Mouse (Mus musculus): ENCODE data around the gene Zfp518a. TPM values are rescaled to one million over a fixed set of nuclear protein-coding genes. Genes with fewer than 3 reads are reported as not detected.

The Zfp518a gene
- polyA plus RNA-seq, 1 experiment from 2014 or later = 6.0 TPM

DNA sequence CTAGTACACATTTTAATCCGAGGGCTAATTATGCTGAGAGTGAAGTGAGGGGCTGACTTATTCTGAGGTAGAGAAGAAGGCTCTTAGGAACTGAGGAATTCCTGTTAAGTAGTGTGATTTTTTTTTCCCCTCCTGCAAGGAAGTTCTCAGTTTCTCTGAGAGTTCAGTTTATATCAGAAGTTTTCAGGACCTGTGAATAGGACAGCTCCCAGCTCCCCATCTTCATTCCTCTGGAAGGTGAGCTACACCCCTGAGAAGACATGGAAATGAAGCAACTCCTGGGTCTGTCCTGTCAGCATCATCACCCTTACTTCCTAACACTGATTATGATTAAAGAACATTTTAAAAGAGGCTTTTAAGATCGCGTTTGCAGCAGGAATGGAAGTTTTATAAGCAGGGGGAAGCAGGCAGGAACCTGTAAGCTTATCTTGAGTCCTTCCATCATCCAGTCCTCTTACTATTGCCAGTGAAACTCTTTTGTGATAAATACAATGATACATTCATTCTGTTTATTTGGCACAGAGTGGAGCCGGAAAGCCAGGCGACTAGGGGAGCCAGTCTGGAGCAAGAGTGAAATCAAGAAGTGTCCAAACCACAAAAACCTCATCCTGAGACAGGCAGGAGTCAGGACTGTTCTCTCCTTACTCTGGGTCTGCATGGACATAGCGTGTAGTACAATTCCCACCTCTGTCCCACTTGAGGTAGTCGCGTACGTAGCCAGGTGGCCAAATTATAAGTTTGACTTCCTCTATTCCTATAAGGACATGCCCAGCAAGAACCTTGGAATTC lies 37.3 kb downstream of the Zfp518a start:
- 69% methylated on average over 9 of the region's 9 CpGs for WGBS
- Histone ChIP-seq H3K36me3 (no peaks in the 10 kb centered on the region), H3K9me3 (no peaks in the 10 kb centered on the region), H3K4me2 (no peak overlapping the region), H3K4me3 (no peak overlapping the region), H3K27me3 (no peaks in the 10 kb centered on the region), H3K27ac (no peak overlapping the region), H3K9ac (no peak overlapping the region), H3K4me1 (replicated peaks) (no peaks in the 10 kb centered on the region)
- ATAC-seq (ENCODE audit: low FRiP score) = no peak

DNA sequence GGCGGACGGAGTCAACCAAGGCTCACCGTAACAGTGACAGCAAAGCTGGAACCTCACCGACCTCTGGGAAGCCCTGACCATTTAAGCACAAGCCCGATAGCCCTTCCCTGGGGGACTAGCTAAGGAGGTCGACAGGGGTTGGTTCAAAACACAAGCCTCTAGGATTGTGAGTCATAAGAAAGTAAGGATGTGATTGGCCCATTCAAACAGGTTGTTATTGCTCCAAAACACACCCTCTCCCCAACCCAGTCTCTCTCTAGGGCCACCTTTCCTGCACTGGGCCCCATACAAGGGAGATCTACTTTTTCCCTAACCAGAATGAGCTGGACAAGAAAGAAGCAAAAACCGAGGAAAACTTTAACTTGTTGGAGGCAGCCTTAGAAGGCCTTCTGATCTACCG lies 40.9 kb downstream of the Zfp518a start:
- WGBS = 45% methylated on average over 8 of the region's 8 CpGs
- 0 out of 2 replicates have a peak, but pooled peaks cover 6% of the 10 kb centered on the region for H3K9me3 ChIP-seq
- H3K4me1 ChIP-seq (replicated peaks) = no peaks in the 10 kb centered on the region
- no peak for ATAC-seq (ENCODE audit: low FRiP score)
- no peaks in the 10 kb centered on the region for H3K36me3 ChIP-seq
- no peak overlapping the region for H3K9ac ChIP-seq
- no peak overlapping the region for H3K27ac ChIP-seq
- H3K4me3 ChIP-seq = no peak overlapping the region
- H3K4me2 ChIP-seq = no peak overlapping the region
- H3K27me3 ChIP-seq = no peaks in the 10 kb centered on the region

DNA sequence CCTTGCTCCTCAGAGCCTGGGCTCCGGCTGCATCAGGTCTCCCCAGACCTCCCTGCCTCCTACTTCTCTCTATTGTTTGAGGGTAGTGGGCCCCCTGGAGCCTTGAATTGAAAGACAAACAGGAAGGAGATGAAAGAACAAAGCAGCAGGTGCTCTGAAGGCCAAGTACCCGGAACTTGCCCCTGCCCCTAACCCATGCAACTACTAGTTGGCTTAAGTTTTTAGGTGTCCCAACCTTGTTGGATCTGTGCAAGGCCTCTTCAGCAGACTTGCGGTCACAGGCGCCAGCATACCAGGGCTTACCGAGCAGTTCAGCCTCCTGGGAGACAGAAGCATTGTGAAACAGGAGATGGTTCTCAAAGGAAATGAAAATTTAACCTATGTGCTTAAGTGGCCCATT lies 41.5 kb downstream of the Zfp518a start:
- ATAC-seq (ENCODE audit: low FRiP score) = no peak
- WGBS = 22% methylated on average over 5 of the region's 5 CpGs

DNA sequence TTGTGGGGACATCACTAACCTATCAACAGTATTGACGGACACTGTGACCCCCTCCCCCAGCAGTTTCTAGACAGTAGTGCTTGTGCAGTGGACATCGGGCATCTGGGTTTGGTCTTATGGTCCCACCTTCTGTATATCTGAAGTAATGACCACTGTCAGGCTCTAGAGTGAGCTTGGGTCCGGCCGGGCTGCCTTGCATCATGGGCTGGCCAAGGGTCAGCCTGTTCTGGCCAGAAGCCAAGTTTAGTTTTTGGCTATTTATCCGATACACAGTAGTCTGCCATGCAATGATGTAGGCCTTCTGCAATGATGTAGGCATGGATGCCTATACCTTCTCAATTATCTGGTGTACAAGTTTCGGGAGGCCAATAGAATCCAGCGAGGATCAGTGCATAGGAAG lies 49.0 kb downstream of the Zfp518a start:
- H3K27me3 ChIP-seq = no peaks in the 10 kb centered on the region
- whole genome bisulfite sequencing = 91% methylated on average over 7 of the region's 7 CpGs
- H3K36me3 ChIP-seq = no peaks in the 10 kb centered on the region
- 0 out of 2 replicates have a peak, but pooled peaks cover 6% of the 10 kb centered on the region for H3K9me3 ChIP-seq
- H3K4me1 ChIP-seq (replicated peaks) = no peaks in the 10 kb centered on the region
- H3K4me2 ChIP-seq = no peak overlapping the region
- H3K4me3 ChIP-seq = no peak overlapping the region
- no peak overlapping the region for H3K9ac ChIP-seq
- no peak for ATAC-seq (ENCODE audit: low FRiP score)
- no peak overlapping the region for H3K27ac ChIP-seq

More for the DNA sequence above, 41.5 kb downstream of the Zfp518a start:
- H3K4me3 ChIP-seq = no peak overlapping the region
- H3K27ac ChIP-seq = no peak overlapping the region
- no peak overlapping the region for H3K9ac ChIP-seq
- no peaks in the 10 kb centered on the region for H3K27me3 ChIP-seq
- H3K36me3 ChIP-seq = no peaks in the 10 kb centered on the region
- no peaks in the 10 kb centered on the region for H3K4me1 ChIP-seq (replicated peaks)
- H3K9me3 ChIP-seq = 0 out of 2 replicates have a peak, but pooled peaks cover 6% of the 10 kb centered on the region
- no peak overlapping the region for H3K4me2 ChIP-seq

DNA sequence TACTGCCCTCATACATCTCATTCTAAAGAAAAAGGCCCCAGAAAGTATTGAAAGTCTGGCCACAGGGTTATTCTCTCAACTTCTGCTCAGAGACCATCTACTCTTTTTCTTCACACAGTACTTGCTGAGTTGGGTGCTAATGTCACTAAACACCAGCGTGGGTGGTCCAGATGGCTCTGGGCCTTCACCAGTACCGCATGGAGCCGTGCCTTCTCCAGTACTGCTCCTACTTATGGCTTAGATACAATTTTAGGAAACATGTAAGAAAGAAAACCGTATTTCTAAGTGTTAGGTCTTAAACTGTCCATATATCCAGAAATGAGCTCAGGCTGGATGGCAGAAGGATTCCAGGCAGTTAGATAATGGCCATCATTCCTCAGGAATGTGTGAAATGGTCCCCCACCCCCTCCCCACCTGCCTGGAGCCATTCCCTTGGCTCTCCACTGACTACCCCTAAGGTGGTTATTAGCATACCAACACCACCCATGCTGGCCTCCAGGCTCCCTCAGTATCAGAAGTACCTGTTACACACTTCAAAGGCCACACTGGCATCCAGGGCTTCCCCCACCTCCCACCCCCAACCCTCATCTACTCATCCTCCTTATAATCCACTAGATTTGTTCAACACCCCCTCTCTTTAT lies 52.6 kb downstream of the Zfp518a start:
- H3K4me1 ChIP-seq (replicated peaks) = no peaks in the 10 kb centered on the region
- H3K27ac ChIP-seq = no peak overlapping the region
- WGBS = 86% methylated on average over 4 of the region's 4 CpGs
- no peaks in the 10 kb centered on the region for H3K27me3 ChIP-seq
- H3K4me2 ChIP-seq = no peak overlapping the region
- no peak for ATAC-seq (ENCODE audit: low FRiP score)
- H3K36me3 ChIP-seq = no peaks in the 10 kb centered on the region
- H3K9me3 ChIP-seq = no peaks in the 10 kb centered on the region
- H3K9ac ChIP-seq = no peak overlapping the region
- no peak overlapping the region for H3K4me3 ChIP-seq

DNA sequence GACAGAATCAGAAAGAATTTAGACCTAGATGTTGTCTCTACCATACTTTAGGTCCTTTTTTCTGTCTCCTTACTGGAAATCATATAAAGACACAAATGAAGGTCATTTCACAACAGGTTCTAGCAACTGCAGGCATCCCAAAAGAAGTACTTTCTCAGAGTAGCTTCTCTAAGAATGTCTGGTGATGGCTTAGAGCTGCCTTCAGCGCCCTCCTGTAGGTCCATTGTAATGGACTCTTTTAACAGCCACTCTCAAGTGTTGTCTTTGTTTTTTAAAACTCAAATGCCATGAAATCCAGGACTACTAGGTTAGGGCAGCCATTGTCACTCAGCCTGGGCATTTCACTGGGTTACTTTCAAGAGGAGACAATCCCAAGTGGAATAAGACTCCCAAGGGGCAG lies 64.5 kb downstream of the Zfp518a start:
- Histone ChIP-seq H3K9me3 (no peaks in the 10 kb centered on the region), H3K4me3 (no peak overlapping the region), H3K4me1 (replicated peaks) (no peaks in the 10 kb centered on the region; the same call in 1 of the 2 replicates), H3K36me3 (no peaks in the 10 kb centered on the region), H3K27me3 (no peaks in the 10 kb centered on the region), H3K27ac (no peak overlapping the region), H3K9ac (no peak overlapping the region), H3K4me2 (no peak overlapping the region)
- ATAC-seq (ENCODE audit: low FRiP score) = no peak
- WGBS = 17% methylated on average over 1 of the region's 1 CpGs

DNA sequence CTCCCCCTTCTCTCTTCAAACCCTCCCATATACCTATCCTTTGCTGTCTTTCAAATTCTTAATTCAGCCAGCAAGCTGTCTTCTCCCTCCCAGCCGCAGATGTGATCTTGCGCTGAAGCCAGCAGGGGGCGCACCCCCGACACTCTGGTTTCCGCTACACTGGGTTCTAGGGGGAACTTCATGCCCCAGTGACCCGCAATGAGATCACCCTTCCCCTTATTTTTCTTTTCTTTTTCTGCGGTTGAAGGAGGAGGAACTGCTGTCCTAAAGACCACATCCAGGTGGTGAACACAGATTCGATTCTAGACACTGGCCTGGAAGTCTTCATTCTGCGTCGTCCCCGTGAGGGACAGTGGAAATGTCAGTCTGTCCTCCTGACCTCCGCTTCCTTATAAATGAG lies 68.5 kb downstream of the Zfp518a start:
- WGBS = 46% methylated on average over 12 of the region's 12 CpGs

DNA sequence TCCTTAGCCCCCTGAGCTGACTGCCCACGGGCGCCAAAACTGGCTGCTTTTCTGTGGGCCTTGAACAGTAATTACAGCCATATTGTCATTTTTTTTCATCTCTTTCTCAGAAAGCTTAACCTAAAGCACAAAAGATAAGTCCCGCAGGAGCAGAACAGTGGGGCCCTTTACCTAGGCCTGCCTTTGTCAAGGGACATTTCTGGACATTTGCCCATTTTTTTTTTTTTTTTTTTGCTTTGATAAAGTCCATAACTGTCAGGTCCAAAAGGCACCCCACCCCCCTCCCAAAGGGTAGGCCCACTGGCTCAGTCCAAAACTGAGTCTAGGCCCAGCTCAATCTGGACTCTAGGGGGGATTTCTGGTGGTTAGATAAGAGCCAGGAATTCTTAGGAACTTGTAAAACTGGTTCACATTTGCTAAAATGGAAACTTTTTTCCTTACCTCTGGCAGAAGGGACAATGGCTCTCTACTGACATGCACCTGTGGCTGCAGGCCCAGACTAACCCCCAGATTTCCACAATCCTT lies 69.9 kb downstream of the Zfp518a start:
- Histone ChIP-seq H3K27me3 (no peaks in the 10 kb centered on the region), H3K27ac (no peak overlapping the region), H3K4me3 (no peak overlapping the region), H3K9me3 (no peaks in the 10 kb centered on the region), H3K9ac (no peak overlapping the region), H3K4me2 (no peak overlapping the region), H3K36me3 (no peaks in the 10 kb centered on the region), H3K4me1 (replicated peaks) (no peaks in the 10 kb centered on the region; the same call in 1 of the 2 replicates)
- WGBS = 63% methylated on average over 3 of the region's 3 CpGs
- no peak for ATAC-seq (ENCODE audit: low FRiP score)

More for the DNA sequence above, 68.5 kb downstream of the Zfp518a start:
- H3K27me3 ChIP-seq = no peaks in the 10 kb centered on the region
- no peaks in the 10 kb centered on the region for H3K36me3 ChIP-seq
- no peaks in the 10 kb centered on the region; the same call in 1 of the 2 replicates for H3K4me1 ChIP-seq (replicated peaks)
- H3K27ac ChIP-seq = no peak overlapping the region
- H3K9me3 ChIP-seq = no peaks in the 10 kb centered on the region
- no peak for ATAC-seq (ENCODE audit: low FRiP score)
- no peak overlapping the region for H3K4me3 ChIP-seq
- H3K9ac ChIP-seq = no peak overlapping the region
- H3K4me2 ChIP-seq = no peak overlapping the region

DNA sequence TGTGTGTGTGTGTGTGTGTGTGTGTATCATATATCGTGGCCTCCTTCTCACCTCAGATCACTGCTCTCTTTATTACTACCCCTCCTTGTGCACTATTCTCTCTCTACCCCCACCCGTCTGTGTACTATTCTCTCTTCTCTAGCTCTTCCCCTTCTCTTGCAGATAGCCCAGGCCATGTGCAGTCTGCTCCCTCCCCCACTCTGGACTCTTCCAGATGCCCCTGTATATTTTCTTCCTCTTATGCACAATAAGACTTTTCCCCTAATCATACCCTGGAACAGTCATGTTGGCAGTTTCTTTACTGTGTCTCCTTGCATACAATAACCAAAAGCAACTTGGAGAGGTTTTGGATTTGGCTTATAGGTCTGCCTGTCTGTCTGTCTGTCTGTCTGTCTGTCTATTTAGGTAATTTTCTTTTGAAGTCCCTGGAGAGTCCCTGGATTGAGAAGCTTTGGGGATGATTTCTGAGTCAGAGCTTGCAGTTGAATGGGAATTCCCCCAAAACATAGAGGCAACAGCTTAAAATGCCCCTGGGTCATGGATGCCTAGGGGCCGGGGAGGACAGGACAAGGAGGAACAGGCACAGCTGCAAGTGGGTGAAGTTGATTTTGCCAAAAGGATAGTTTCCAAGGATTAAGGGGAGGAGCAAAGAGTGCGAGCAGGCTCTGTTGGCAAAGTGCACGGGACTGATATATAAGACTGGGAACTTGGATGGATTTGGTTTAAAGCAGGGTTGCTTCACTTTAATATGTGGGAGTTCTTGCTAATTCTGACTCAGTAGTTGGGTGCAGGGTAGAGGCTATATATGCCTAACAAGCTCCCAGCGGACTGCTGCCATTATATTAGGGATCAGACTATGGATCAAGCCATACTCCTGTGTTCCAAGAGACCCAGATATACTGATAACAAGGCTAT lies 70.7 kb downstream of the Zfp518a start:
- no peak for ATAC-seq (ENCODE audit: low FRiP score)
- no peak overlapping the region for H3K4me3 ChIP-seq
- H3K27ac ChIP-seq = no peak overlapping the region
- no peaks in the 10 kb centered on the region for H3K36me3 ChIP-seq
- H3K4me2 ChIP-seq = no peak overlapping the region
- H3K27me3 ChIP-seq = no peaks in the 10 kb centered on the region
- no peak overlapping the region for H3K9ac ChIP-seq
- H3K4me1 ChIP-seq (replicated peaks) = no peaks in the 10 kb centered on the region; the same call in 1 of the 2 replicates
- H3K9me3 ChIP-seq = no peaks in the 10 kb centered on the region
- 86% methylated on average over 6 of the region's 6 CpGs for WGBS

Small RNA genes lying within 50 kb of the gene (microRNA-seq; reads per million reads assigned to microRNA genes)
- 0.93 reads per million for gene Mir8092

Other genes with a start within 250 kb of the Zfp518a start
- gene Cc2d2b, start 146.0 kb upstream of the Zfp518a start, polyA plus RNA-seq (2015; fragmentation: Nextera tagmentation; extraction: Ambion mirVana) = 0.16 and 0.19 TPM in 2 replicates
- 22.9 and 23.4 TPM in 2 replicates for gene Ccnj, start 63.4 kb upstream of the Zfp518a start, polyA plus RNA-seq (2015; fragmentation: Nextera tagmentation; extraction: Ambion mirVana)
- gene Blnk, start 99.8 kb downstream of the Zfp518a start, polyA plus RNA-seq (2015; fragmentation: Nextera tagmentation; extraction: Ambion mirVana) = 0.65 and 0.77 TPM in 2 replicates
- gene Dntt, start 134.6 kb downstream of the Zfp518a start, polyA plus RNA-seq (2015; fragmentation: Nextera tagmentation; extraction: Ambion mirVana) = 0.35 TPM in 1 of 2 replicates, not detected in the other
- not detected in 2 replicates for gene Opalin, start 182.4 kb downstream of the Zfp518a start, polyA plus RNA-seq (2015; fragmentation: Nextera tagmentation; extraction: Ambion mirVana)